Mouse (Mus musculus): ENCODE results near the gene Aig1.

Aig1 gene

DNA sequence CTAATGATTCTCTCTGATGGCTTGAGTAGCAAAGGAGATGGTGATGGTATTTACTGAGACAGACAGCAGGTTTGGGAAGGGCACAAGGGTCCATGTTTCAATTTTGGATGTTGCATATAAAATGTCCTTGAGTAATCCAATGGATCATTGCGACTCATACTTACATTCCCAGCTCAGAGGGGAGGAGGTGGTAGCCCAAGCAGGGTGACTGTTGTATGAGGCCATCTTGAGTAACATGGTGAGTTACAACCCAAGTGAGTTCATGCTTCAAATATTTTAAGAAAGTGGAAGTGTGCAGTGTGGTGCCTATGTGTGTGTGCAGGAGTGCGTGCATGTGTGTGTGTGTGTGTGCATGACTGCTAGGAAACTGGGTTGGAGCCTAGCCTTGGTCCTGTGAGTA lies 93.4 kb downstream of the Aig1 start:
- no peak for DNase-seq (ENCODE audit: low spot score in 2 of 2)

DNA sequence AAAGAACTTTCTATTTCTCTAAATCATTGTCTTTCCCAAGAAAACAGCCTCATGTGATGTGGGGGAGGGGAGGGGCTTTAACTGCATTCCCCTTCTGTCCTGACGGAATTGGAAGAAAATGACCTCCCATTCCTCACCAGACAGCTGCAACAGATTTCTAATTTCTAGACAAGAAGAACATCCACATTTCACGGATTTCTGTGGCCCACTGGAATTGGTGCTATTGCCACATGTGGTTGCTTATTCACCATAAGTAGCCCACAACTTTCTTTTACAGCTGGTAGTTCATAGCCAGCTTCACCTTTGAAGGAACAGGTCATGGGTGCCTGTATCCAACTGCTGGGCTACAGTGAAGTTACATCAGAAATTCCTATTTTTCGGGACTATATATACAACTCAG lies 93.9 kb downstream of the Aig1 start:
- DNase-seq (ENCODE audit: low spot score in 2 of 2) = no peak

DNA sequence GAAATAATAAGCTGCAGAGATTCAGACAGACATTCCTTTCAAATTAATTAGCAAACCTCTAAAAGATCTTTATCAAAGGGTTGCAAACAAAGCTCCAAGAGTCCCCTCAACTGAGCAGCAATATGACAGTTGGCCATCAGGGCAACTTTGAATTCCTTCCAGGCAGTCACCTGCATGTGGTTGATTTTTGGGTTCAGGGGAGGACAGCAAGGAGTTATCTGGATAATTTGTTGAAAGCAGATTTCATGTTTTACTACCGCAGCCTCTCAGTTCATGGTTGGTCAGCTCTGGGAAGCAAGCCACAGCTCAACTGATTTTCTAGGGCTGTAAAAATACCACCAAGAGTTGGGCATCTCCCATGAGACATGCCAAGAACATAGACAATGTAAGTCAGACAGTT lies 98.1 kb downstream of the Aig1 start:
- DNase-seq (ENCODE audit: low spot score in 2 of 2) = no peak

DNA sequence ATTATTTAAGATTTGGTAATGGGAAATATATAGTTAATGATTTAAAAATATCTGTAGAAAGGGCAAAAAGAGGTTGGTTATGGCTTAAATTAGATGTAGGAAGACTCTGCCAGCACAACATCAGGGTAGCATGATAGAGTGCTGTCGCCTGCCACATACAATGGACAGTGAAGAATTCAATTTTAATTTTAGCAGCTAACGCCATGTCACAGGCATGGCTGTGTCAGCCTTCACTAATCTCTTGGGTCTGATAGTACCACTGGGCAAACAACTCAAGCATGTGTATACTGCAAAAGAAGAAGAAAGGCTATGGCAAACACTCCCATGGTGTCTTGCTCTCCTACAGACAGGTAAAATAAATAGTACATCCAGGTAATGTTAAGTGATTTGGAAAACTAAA lies 99.0 kb downstream of the Aig1 start:
- peak; percentile 14 to 29 for DNase-seq (ENCODE audit: low spot score in 2 of 2)

DNA sequence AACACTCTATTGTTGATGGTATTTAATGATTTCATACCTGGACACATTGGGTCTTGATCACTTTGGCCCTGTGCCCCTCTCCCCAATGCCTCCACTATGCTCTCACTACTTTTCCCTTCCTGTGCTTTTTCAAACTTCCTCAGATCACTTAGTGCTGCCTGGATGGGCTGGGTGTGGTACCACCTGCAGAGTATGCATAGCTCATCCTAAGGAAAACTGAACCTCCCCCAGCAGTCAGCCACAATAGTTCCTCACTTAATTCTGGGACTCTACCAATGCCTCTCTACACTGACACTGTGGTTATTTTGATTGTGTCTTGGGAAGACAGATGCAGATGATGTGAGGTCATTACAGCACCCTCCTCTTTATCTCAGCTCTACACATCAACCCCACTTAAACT lies 99.9 kb downstream of the Aig1 start:
- no peak for DNase-seq (ENCODE audit: low spot score in 2 of 2)

DNA sequence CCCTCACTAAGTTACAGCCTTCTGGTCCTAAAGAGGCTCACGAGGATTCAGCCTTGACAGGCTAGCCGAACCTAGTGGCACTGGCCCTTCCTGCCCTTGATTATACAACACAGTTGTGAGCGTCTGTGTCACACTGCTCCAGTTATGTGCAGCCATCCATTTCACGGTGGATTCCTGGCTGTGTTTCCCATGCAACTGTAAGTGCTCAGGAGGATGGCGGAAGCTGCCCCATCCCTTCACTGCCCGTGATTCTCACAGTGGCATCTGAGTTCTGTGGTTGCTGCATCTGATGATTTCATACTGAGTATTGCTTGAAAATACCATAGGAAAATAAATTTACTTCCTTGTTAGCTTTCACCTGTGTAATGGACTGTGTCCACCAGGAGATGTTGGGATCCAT lies 101.7 kb downstream of the Aig1 start:
- no peak for DNase-seq (ENCODE audit: low spot score in 2 of 2)

DNA sequence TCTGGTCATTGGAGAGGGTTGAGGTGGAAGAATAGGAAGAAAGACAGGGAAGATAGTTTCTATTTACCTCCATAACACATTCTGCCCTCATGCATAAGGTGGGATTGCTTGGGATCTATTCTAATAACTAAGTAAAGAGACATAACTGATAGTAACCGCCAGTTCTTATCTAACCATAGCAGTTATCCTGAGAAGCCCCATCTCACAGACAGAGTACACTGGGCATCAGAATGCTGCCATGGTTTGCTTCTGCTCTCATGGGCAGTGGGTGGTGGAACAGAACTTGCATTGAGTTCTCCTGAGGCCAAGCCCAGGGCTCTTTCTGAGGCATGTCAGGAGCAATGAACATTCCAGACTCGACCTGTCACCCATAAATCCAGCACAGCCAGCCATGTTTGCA lies 105.6 kb downstream of the Aig1 start:
- DNase-seq (ENCODE audit: low spot score in 2 of 2) = no peak

DNA sequence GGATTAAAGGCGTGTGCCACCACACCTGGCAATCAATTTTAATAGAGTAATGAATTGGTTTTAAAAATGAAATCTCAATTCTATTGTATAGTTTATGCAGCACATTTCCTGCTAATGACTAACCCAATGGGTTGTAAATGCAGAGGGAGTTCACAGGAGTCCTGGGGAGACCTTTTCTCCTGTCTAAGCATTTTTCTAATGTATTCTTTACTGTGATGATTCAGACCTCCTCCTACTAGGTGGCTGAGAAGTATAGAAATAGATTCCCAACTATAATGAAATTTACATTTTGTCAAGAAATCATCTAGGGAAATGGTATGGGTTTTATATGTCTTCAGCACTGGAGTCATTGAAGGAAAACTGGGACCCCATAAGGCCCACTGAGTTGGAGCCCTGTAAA lies 114.1 kb downstream of the Aig1 start:
- DNase-seq (ENCODE audit: low spot score in 2 of 2) = no peak

DNA sequence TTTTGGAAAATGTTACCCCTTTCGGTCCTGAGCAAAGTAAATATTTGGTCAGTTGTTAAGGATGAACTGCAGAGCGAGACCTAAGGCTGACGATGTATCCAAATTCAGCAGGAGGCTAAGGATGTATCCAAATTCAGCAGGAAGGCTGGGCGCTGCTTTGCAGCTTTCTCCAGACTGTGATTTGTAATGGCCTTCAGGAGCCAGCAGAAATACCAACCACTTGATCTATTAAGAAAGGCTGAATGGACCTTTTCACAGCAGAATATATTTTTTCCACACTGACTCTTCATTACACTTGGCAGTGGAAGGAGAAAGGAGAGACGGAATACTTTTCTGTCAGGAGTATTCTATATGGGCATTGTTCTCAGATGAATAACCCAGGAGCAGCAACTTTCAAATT lies 115.0 kb downstream of the Aig1 start:
- no peak for DNase-seq (ENCODE audit: low spot score in 2 of 2)

DNA sequence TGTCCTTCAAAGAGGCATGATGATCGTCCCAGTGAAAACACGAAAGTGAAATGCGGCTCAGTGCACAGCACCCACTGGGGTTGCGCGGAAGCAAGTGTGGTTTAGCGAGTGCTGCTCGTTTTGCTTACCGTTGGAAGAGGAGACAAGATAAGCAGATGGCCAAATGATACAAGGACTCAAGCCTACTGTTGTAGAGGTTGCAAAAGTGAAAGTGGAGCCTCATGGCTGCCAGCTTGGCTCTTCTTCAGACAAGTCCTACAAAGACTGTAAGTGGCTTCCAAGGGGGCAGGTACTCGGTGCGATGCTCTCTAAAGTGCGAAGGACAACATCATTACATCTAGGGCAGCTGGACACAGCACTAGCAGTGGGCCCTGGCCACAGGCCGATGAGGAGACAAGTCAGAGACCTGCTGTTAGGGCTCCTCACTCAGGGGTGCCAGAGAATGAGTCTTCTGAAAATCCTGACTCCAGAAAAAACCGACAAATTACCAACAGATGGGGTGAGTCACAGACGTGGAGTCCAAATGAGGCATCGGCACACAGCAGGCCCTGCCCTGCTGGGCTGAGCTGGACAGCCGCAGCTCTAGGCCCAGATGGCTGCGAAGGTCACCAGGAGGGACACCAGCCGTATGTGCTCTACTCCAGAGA lies 129.2 kb downstream of the Aig1 start:
- peak; percentile 18 to 33 for DNase-seq (ENCODE audit: low spot score in 2 of 2)

DNA sequence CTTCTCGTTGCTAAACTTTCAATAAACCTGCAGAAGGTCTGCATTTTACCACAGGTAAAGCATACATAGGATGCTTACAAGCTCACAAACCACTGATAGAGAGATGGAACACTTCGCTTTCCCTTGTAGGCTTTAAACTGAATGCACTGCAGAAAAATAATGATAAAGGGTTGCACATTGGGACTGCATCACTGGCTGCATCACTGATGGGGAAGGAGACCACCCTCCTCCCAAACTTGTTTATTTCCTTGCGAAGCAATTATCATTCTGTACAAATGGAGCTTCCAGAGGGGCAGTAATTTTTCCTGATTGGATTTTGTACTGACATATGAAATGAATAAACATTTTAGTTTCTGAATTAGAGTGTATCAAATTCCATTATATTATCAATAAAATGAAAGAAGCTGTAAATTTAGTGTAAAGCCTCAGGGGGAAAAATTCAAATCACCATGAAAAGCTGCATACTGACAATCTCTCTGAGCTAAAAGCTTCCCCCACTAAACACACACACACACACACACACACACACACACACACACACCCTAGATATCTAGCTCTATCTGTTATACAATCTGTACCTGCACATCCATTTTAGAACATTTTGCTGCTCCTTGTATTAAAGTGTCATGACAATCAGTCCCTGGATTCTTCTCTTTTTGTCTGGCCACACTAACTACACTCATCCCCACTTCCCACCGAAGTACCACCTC lies 138.6 kb downstream of the Aig1 start:
- no peak for DNase-seq (ENCODE audit: low spot score in 2 of 2)

DNA sequence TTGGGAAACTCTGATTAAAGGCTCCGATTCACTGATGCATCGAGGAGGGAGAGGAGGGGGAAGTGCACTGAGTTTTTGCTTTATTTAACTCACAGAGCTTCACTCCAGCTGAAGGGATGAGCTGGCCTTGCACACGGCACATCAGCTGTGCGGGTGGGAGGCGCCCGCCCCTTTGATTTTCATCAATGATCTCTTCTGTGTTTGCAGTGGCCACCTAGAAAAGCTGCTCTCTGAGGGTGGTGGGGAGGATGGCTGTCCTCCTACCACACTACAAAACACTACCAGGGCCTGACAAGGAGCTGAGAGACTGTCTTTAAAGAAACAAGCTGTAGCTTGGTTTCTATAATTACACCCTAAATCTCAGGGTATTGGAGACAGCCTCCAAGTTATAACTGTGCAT lies 141.1 kb downstream of the Aig1 start:
- no peak for DNase-seq (ENCODE audit: low spot score in 2 of 2)

DNA sequence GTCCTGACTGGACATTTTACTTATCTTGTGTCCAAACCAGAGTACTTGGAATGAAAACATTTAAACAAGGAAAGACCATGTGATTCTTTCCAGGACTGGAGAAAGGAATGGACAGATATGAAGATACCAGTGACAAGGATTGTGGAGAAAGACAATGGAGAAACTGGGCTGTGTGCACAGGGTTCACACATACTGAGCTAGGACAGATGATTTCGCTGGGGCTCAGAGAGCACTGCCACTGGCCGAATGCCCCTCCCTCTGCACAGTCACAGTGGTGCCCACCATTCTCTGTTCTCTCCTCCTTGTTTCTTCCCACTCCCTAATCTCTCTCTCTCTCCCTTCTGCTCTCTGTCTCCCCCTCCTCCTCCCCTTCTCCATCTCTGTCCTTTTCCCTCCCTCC lies 142.6 kb downstream of the Aig1 start:
- no peak for DNase-seq (ENCODE audit: low spot score in 2 of 2)

DNA sequence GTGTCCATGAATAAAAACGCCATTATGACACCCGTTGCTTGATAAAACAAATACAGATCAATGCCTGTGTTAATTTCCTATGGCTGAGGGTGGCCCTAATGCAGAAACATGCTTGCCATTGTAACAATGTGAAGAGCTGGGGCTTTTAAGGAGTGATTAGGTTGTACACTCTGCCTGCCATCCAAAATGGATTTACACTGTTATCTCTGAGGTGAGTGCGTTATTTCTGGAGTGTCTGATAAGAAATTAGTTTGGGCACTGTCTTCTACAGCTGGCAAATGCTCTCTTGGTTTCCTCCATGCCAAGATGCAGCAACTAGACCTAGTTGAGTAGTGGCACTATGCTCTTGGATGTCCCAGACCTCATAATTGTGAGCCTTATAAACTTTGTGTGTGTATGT lies 143.5 kb downstream of the Aig1 start:
- peak in 1 of 2 experiments; percentile 3 for DNase-seq (ENCODE audit: low spot score in 2 of 2)

DNA sequence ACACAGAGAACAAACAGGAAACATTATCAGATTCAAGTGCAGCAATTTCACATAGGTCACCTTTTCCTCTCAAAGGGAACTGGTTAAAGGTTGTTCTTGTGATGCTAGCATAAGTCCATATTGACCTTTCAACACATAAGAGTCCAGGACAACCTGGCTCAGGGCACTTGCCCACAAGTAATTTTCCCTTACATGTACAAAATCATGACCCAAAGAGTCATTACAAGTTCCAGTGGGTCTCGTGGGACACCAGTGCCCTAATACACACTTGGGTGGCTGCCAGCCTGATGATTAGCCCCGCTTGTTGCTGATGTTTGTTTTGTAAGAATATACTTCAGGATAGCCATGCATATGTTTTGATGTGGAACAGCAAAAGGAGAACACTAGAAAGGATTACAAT lies 152.6 kb downstream of the Aig1 start:
- DNase-seq (ENCODE audit: low spot score in 2 of 2) = peak; percentile 7 to 17

DNA sequence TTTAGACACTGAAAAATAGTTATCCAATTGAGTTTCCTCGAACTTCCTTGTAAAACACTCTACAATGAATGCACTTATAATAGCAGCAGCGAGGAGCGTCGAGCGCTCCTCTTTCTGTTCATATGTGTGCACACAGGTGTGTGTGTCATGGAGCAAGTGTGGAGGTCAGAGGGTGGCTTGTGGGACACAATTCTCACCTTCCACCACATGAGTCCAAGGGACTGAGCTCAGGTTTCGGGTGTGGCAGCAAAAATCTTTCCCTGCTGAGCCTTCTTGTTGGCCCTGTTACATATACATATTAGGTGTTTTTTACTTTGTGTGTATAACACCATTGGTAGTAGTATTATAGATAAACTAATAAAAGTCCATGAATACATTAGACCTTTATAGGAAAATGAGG lies 153.2 kb downstream of the Aig1 start:
- no peak for DNase-seq (ENCODE audit: low spot score in 2 of 2)

DNA sequence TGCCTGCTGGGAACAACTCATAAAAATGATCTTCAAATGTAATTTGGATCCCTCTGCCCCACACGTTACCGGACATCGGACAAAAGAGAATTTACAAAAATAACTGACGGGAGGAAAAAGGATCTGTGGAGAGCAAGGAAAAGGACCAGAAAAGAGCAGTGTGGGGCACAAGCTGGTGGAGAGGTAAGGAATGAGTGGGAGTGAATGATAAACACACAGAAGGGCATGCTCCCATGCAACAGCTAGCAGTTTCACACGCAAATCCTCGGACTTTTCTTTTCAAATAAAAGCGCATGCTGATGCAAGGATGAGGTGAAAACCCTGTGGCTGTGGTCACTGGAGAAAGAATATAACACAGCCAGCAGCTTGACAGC lies 153.9 kb downstream of the Aig1 start:
- no peak for DNase-seq (ENCODE audit: low spot score in 2 of 2)

DNA sequence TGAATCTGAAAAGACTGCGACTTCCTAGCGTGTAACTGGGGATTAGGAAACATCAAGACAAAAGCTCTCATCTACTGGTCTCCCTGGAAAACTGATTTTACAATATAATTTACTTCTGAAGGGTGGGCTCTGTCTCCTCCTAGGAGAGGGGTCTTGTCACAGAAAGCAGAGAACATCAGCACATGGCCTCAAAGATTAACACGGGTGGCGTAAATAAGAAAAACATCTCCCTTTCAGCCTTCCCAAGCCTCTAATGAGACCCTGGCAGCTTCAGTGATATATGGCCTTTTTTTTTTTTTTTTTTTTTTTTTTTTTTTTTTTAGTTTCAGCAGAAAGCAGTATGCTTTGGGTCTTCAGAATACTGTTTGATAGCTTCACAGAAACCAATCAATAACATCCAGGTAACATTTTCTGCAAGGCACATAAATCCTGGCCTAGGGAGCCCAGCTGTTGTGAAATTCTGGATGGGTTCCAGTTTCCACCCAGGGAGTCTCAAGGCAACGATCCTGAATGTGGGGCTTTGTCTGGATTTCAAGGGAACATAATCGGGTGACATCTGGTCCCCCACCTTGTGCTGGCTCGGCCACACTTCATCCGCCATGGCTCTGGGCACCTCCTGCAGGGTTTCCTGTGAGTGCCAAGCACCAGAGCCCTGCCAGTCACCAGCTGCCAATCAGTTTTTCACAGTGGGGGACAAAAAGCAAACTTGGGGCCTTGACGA lies 154.4 kb downstream of the Aig1 start:
- DNase-seq (ENCODE audit: low spot score in 2 of 2) = peak; percentile 5 to 14

DNA sequence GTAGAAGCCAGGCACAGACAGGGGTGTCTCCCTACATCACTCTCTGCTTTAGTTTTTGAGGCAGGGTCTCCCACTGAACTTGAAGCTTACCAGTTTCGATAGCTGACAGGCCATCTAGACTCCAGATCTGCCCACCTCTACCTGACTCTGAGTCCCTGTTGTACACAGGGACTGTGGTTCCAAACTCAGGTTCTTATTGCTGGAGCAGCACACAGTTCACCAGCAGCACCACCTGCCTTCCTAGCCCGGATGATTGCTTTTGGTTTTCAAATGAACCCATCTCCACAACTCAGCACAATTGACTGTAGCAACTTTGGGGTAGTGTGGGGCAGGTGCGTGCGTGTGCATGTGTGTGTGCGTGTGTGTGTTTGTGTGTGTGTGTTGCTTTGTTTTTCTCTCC lies 155.1 kb downstream of the Aig1 start:
- no peak for DNase-seq (ENCODE audit: low spot score in 2 of 2)

DNA sequence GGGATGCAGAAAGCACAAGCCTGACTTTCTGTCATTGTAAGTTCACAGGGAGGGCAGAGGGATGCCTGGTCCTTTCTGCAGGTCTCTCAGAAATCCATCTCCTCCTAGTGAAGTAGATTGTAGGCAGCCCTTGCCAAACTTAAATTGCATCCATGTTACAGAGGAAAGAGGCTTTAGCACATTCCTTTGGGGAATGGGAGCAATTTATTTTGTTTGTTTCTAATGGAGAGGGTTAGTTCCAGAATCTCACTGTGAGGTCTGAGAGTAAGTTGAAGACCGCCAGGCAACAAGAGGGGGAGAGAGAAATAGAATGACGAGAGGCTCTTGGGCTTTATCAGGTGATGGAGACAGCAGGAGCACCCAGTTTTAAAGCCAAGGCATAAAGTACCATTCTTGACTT lies 155.7 kb downstream of the Aig1 start:
- DNase-seq (ENCODE audit: low spot score in 2 of 2) = no peak

DNA sequence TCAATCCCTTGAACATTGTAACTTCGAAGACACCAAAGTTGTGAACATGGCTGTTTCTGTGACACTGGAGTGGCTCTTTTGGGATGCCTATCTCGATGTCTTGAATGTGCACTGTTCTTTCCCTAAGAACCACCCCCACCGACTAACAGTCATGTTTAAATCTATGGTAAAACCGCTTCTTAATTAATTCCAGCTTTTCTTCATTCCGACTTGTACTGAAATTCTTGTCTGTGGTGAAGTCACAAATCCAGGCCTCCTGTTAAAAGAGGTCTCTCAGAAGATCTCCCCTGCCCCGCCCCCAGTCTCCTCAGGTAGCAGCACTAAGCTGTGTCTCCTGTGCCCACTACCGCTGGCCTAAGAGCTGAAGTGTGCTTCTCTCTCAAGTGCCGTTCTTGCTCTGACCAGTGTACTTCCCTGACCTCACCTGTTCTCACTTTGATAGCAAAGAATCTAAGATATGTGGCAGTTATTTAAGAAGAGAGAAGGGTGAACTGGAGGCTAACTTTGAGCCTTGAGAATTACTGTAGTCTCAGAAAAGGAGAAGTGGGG lies 157.4 kb downstream of the Aig1 start:
- DNase-seq (ENCODE audit: low spot score in 2 of 2) = no peak

DNA sequence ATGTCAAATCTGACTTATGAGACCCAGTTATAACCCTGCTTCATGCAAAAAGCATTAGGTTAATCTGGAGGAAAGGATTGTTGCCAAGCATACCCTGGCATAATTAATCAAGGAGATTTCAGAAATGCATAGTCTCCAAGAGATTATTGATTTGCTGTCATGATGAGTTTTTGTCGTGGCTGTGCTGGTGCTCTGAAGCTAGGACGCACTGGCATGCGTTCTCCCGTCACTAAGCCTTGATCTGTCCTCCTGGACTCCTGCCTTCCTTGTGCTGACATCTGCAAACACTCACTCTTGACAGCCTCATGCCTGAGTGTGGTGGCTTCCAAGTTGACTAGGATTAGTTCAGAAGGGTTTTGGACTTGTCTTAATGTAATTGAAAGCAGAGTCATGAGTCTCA lies 163.0 kb downstream of the Aig1 start:
- peak; percentile 55 to 64 for DNase-seq (ENCODE audit: low spot score in 2 of 2)

DNA sequence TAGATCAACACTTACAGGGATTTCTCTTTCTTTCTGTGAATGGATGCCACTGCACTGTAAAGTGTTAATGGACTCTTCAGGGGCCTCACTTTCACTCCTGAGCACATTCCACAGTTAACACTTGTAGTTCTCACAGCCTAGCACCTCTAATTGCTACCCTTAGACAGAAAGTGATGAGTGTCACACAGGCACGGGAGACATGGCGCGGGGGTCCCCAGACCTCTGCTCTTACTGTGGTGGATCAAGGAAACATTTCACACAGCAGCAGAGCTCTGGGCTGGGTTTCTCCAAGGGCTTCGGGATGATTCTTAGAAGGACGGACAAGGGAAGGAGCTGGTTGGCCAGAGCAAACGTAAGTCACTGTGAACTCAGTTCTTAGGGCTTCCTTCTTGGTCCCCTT lies 166.1 kb downstream of the Aig1 start:
- no peak for DNase-seq (ENCODE audit: low spot score in 2 of 2)

Measured in heart, adult 9 months (tissue).